Mouse (Mus musculus) forebrain, postnatal 0 days (tissue): ENCODE measurements at regions not wholly inside any gene's neighbourhood (a gene's known extent, or its start where the extent isn't known, plus 50 kb on each side); places are given as distances from the start of the nearest gene placed in this dataset.

Experiments used
- ATAC-seq: fragments of 200-750 bp; cut with Nextera tagmentation; 2 replicates; pipeline ENCODE4 v1.8.0; 2017; ENCODE audit warnings: mild to moderate bottlenecking, moderate library complexity
- DNase-seq: peaks from one replicate; pipeline ENCODE4 v3.0.0-alpha.2; 2015
- H3K27ac ChIP-seq: fragments of 300-500 bp; sonication (generic); 2 replicates; pipeline ENCODE4 v1.5.1; 2014; ENCODE audit warnings: low read depth, mild to moderate bottlenecking, antibody characterized with exemption, low read length, moderate library complexity, mixed read lengths
- H3K27me3 ChIP-seq: fragments of 300-500 bp; sonication (generic); 2 replicates; pipeline ENCODE4 v1.6.1; 2014; ENCODE audit warnings: mild to moderate bottlenecking, low read length, mixed read lengths; ENCODE audit not compliant: insufficient read depth
- H3K36me3 ChIP-seq: fragments of 300-500 bp; sonication (generic); 2 replicates; pipeline ENCODE4 v1.6.1; 2014; ENCODE audit warnings: mild to moderate bottlenecking, moderate library complexity; ENCODE audit not compliant: insufficient read depth
- H3K4me1 ChIP-seq: fragments of 300-500 bp; sonication (generic); 2 replicates; pipeline ENCODE4 v1.6.1; 2014; ENCODE audit warnings: antibody characterized with exemption; ENCODE audit not compliant: insufficient read depth
- H3K4me2 ChIP-seq: fragments of 300-500 bp; sonication (generic); 2 replicates; pipeline ENCODE4 v1.6.1; 2014; ENCODE audit warnings: low read depth, mild to moderate bottlenecking, moderate library complexity
- H3K4me3 ChIP-seq: fragments of 300-500 bp; sonication (generic); 2 replicates; pipeline ENCODE4 v1.5.1; 2014; ENCODE audit warnings: low read depth, low read length, mixed read lengths
- H3K9ac ChIP-seq: fragments of 300-500 bp; sonication (generic); 2 replicates; pipeline ENCODE4 v1.6.1; 2014; ENCODE audit warnings: mild to moderate bottlenecking
- H3K9me3 ChIP-seq: fragments of 300-500 bp; sonication (generic); 2 replicates; pipeline ENCODE4 v1.6.1; 2016; ENCODE audit warnings: low read length
- CTCF ChIP-seq: sonication (generic); IDR thresholded peaks from 2 replicates; pipeline ENCODE4 v1.5.1; 2016; ENCODE audit warnings: antibody characterized with exemption, control low read depth, low read depth
- WGBS: fragments of 180-500 bp; shearing (Covaris S2); extraction: QIAGEN DNeasy Blood & Tissue Kit; methylation state at CpG from one replicate; pipeline ENCODE4 v1.1.7; 2014; 5-methylcytosine and 5-hydroxymethylcytosine counted together

- Histone ChIP-seq H3K4me3 (no peak overlapping the region), H3K27me3 (no peaks in the 10 kb centered on the region), H3K9me3 (no peaks in the 10 kb centered on the region), H3K9ac (no peak overlapping the region), H3K36me3 (no peaks in the 10 kb centered on the region), H3K4me1 (no peaks in the 10 kb centered on the region), H3K4me2 (no peak overlapping the region), H3K27ac (no peak overlapping the region)
- DNase-seq = no peak
- no peak for TF ChIP-seq CTCF
- ATAC-seq = no peak
- 90% methylated on average over 3 of the region's 3 CpGs for WGBS
Measured at GRCm38 (mm10) chr15:53009337-53009736, 875.4 kb upstream of the Gm7489 start.
